Mouse (Mus musculus) midbrain, embryonic 15.5 days (tissue): ENCODE measurements around the gene Adamts20. TPM values are rescaled to one million over a fixed set of nuclear protein-coding genes. Genes with fewer than 3 reads are reported as not detected.
A peak's percentile ranks its signal among the peaks of the same experiment; 100 is the strongest.

Experiments
- ATAC-seq: fragments of 200-750 bp; cut with Nextera tagmentation; replicated peaks from 2 replicates; pipeline ENCODE4 v1.8.0; 2017; ENCODE audit warnings: moderate TSS enrichment
- H3K27ac ChIP-seq: fragments of 300-500 bp; sonication (generic); 2 replicates; pipeline ENCODE4 v1.5.1; 2015; ENCODE audit warnings: mild to moderate bottlenecking, inconsistent platforms
- H3K27me3 ChIP-seq: fragments of 300-500 bp; sonication (generic); replicated peaks from 2 replicates; pipeline ENCODE4 v1.6.1; 2015; ENCODE audit warnings: inconsistent platforms
- H3K36me3 ChIP-seq: fragments of 300-500 bp; sonication (generic); replicated peaks from 2 replicates; pipeline ENCODE4 v1.6.1; 2015; ENCODE audit warnings: inconsistent platforms
- H3K4me1 ChIP-seq: fragments of 300-500 bp; sonication (generic); 2 replicates; pipeline ENCODE4 v1.6.1; 2015; ENCODE audit warnings: inconsistent platforms
- H3K4me2 ChIP-seq: fragments of 300-500 bp; sonication (generic); 2 replicates; pipeline ENCODE4 v1.6.1; 2015; ENCODE audit warnings: inconsistent platforms, mild to moderate bottlenecking, moderate library complexity
- H3K4me3 ChIP-seq: fragments of 300-500 bp; sonication (generic); 2 replicates; pipeline ENCODE4 v1.5.1; 2015; ENCODE audit warnings: mild to moderate bottlenecking, inconsistent platforms
- H3K9ac ChIP-seq: fragments of 300-500 bp; sonication (generic); 2 replicates; pipeline ENCODE4 v1.6.1; 2015; ENCODE audit warnings: mild to moderate bottlenecking, inconsistent platforms
- H3K9me3 ChIP-seq: fragments of 300-500 bp; sonication (generic); 2 replicates; pipeline ENCODE4 v1.6.1; 2016; ENCODE audit warnings: inconsistent platforms
- WGBS: fragments of 180-500 bp; shearing (Covaris S2); methylation state at CpG from one replicate; pipeline ENCODE4 v1.1.7; 2015; ENCODE audit warnings: mixed read lengths; 5-methylcytosine and 5-hydroxymethylcytosine counted together
- polyA plus RNA-seq: library from polyadenylated mRNA; unstranded; fragments of >200 nt; fragmentation: Nextera tagmentation; extraction: Ambion mirVana; gene quantifications from 2 replicates; pipeline ENCODE4 v1.2.1, GENCODE M21; 2015

Gene Adamts20
- polyA plus RNA-seq, 1 experiment from 2014 or later = 2.5 TPM

DNA sequence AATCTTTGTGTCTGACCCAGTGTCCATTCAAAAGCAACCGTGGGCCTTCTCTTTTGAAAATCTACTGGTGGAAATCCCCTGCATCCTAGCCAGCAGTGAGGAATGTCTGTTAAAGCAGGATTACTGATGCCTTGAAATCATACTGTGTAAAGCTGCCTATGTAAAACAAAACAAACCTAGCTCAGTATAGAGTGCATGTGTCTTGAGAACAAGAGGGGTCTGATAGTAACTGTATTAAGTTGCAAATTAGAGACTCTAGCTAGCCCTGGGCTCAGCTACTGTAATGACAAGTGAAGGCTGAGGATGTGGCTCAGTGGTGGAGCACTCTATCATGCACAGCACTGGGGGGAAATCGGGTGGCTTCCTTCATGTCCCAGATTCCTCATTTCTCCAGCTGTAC lies 22.2 kb downstream of the Adamts20 start:
- peak; percentile 37; the same call in 1 of the 2 replicates for ATAC-seq
- Histone ChIP-seq H3K4me3 (no peak overlapping the region), H3K9ac (no peak overlapping the region), H3K9me3 (no peaks in the 10 kb centered on the region), H3K36me3 (no peaks in the 10 kb centered on the region), H3K4me1 (no peaks in the 10 kb centered on the region), H3K27ac (no peak overlapping the region), H3K27me3 (no peaks in the 10 kb centered on the region), H3K4me2 (no peak overlapping the region)
- WGBS = 9% methylated on average over 2 of the region's 2 CpGs

- ATAC-seq = no peak
- H3K36me3 ChIP-seq = no peaks in the 10 kb centered on the region
- H3K4me3 ChIP-seq = no peak overlapping the region
- no peaks in the 10 kb centered on the region for H3K4me1 ChIP-seq
- WGBS = 65% methylated on average over 5 of the region's 5 CpGs
- no peaks in the 10 kb centered on the region for H3K27me3 ChIP-seq
- H3K4me2 ChIP-seq = no peak overlapping the region
- H3K9ac ChIP-seq = no peak overlapping the region
- H3K27ac ChIP-seq = no peak overlapping the region
- no peaks in the 10 kb centered on the region for H3K9me3 ChIP-seq
These were observed 29.7 kb downstream of the Adamts20 start for GRCm38 (mm10) chr15:94435532-94435931.

DNA sequence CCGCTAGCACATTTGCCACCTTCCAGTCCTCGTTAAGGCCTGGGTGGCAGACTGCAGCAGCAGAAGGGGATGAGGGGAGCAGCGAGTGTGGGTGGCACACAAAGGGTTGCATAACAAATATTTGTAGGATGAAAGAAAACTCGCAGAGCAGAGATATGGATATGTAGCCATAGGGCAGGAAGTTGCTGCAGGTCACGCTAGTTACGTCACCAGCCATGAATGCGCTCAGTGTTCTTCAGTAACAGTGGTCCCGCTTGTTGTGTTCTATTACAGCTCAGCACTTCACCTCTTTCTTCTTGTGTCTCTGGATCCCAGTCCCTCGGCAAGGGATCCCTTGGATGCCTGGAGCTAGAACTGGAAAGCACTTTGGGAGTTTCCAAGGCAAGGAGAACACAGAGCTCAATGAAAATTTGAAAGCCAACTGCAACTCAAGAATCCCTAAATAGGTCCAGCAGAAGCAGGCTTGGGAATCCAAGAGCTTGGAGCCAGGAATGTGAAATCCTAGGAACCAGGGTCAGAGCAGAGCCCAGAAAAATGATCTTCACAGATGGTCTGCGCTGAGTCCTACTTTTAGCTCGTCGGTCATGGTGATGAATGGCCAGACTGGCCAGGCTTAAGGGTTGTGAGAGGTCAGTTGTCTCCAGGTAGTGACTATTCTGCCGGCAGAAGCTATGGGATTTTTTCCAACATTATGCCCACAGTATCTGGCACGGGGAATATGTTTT lies 34.4 kb downstream of the Adamts20 start:
- ATAC-seq = no peak
- no peaks in the 10 kb centered on the region for H3K4me1 ChIP-seq

DNA sequence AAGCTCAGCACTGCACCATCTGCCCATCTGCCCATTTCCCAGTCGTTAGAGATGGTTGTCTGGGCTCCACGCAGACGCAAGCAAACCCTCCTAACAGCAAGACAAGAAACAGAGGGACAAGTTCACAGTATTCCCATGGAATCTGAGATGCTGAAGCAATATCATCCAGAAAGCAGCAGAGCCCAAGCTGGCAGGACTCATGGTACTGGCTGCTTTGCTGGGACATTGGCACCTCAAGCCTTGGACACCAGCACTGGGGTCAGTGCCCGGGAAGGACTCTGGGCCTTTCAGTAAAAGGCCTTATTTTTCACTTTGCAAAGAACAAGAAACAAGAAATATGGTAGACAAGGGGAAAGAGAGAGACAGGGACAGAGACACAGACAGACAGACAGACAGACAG lies 36.5 kb downstream of the Adamts20 start:
- Histone ChIP-seq H3K27ac (no peak overlapping the region), H3K36me3 (no peaks in the 10 kb centered on the region), H3K9ac (no peak overlapping the region), H3K4me3 (no peak overlapping the region), H3K4me2 (no peak overlapping the region), H3K4me1 (no peaks in the 10 kb centered on the region), H3K9me3 (no peaks in the 10 kb centered on the region), H3K27me3 (no peaks in the 10 kb centered on the region)
- ATAC-seq = no peak
- 88% methylated on average over 4 of the region's 4 CpGs for WGBS

More for the DNA sequence above, 34.4 kb downstream of the Adamts20 start:
- Histone ChIP-seq H3K9ac (no peak overlapping the region), H3K9me3 (no peaks in the 10 kb centered on the region), H3K27ac (no peak overlapping the region), H3K4me3 (no peak overlapping the region), H3K27me3 (no peaks in the 10 kb centered on the region), H3K36me3 (no peaks in the 10 kb centered on the region), H3K4me2 (no peak overlapping the region)
- 87% methylated on average over 14 of the region's 14 CpGs for WGBS

GRCm38 (mm10) chr15:94427482-94428214 lies 37.6 kb downstream of the Adamts20 start:
- Histone ChIP-seq H3K9ac (no peak overlapping the region), H3K27ac (no peak overlapping the region), H3K4me3 (no peak overlapping the region), H3K27me3 (no peaks in the 10 kb centered on the region), H3K9me3 (no peaks in the 10 kb centered on the region), H3K4me2 (no peak overlapping the region), H3K36me3 (no peaks in the 10 kb centered on the region), H3K4me1 (no peaks in the 10 kb centered on the region)
- 95% methylated on average over 9 of the region's 9 CpGs for WGBS
- ATAC-seq = no peak

DNA sequence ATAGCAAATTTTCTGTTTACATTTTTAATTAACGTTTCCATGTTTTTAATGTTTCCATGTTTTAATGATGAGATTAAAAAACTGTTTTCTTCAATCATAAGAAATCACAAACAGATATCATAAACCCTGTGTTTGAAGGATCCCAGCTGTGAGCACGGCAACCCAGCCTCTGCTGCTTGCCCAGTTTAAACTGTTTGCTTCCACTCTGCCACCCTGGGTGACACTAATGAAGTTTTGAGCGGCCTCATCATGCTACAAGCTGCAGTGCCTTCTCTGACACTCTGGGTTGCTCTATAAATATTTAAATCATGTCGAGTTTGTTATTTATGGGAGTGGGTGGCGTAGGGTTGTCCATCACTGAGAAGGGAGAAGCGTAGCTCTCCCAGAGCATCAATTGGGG lies 44.7 kb downstream of the Adamts20 start:
- H3K4me1 ChIP-seq = peaks cover 7% of the 10 kb centered on the region
- H3K27ac ChIP-seq = peak overlapping the region; percentile 34; the same call in 1 of the 2 replicates
- H3K27me3 ChIP-seq = no peaks in the 10 kb centered on the region
- no peak overlapping the region for H3K4me3 ChIP-seq
- H3K9ac ChIP-seq = no peak overlapping the region
- H3K9me3 ChIP-seq = no peaks in the 10 kb centered on the region
- WGBS = 51% methylated on average over 6 of the region's 6 CpGs
- no peaks in the 10 kb centered on the region for H3K36me3 ChIP-seq
- no peak overlapping the region for H3K4me2 ChIP-seq
- ATAC-seq = no peak

GRCm38 (mm10) chr15:94419167-94419566 lies 46.1 kb downstream of the Adamts20 start:
- no peak for ATAC-seq
- Histone ChIP-seq H3K4me2 (no peak overlapping the region), H3K4me1 (peaks cover 7% of the 10 kb centered on the region), H3K4me3 (no peak overlapping the region), H3K36me3 (no peaks in the 10 kb centered on the region), H3K9me3 (no peaks in the 10 kb centered on the region), H3K27ac (no peak overlapping the region), H3K27me3 (no peaks in the 10 kb centered on the region), H3K9ac (no peak overlapping the region)
- WGBS = 91% methylated on average over 9 of the region's 9 CpGs

- Histone ChIP-seq H3K27ac (no peak overlapping the region), H3K36me3 (no peaks in the 10 kb centered on the region), H3K9ac (no peak overlapping the region), H3K4me1 (peaks cover 7% of the 10 kb centered on the region), H3K27me3 (no peaks in the 10 kb centered on the region), H3K4me2 (no peak overlapping the region), H3K9me3 (no peaks in the 10 kb centered on the region), H3K4me3 (no peak overlapping the region)
- ATAC-seq = no peak
- WGBS = 78% methylated on average over 5 of the region's 5 CpGs
These were observed 46.8 kb downstream of the Adamts20 start for GRCm38 (mm10) chr15:94418427-94418826.

DNA sequence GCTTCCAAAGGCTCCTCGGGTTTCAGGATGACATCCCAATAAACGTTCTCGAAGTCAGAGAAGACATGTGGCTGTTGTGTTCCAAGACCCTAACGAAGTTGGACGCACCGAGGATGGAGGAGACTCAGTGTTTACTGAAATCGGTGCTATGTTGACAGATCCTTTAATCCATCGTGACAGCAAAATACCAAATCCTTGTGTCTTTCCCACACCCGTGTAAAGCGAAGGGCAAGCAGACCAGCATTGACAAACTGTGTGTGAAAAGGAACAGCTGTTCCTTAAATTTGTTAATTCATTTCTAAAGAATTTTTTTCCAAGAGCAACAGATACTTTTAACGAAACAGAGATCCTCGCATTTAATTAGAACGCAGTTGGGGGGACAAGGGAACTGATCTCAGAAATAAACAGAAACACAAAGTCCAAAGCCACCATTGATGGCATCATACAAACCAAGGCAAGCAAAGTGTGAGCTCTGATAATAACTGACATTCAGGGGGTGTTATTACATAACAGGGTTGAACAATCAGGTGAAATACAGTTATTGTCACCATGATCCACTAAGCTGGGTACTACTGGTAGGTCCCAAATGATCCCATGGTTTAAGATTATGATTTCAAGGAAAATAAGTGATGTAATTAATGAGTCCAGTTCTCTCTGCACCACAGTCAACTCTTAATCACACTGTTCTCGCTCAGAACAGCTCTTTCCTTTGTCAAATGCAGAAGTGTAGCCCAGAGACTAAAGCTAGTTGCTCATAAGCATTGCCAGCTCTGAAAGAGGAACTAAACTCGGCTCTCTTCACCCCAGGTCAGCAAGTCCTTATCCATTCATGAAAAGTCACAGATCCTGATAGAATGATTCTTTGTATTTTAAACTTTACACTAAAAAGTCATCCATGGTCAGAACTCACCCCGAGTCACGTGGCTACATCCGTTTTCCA lies 47.7 kb downstream of the Adamts20 start:
- Histone ChIP-seq H3K36me3 (no peaks in the 10 kb centered on the region), H3K27me3 (no peaks in the 10 kb centered on the region), H3K9ac (no peak overlapping the region), H3K27ac (no peak overlapping the region), H3K9me3 (no peaks in the 10 kb centered on the region), H3K4me3 (no peak overlapping the region), H3K4me1 (peaks cover 7% of the 10 kb centered on the region), H3K4me2 (no peak overlapping the region)
- 74% methylated on average over 18 of the region's 18 CpGs for WGBS
- no peak for ATAC-seq

DNA sequence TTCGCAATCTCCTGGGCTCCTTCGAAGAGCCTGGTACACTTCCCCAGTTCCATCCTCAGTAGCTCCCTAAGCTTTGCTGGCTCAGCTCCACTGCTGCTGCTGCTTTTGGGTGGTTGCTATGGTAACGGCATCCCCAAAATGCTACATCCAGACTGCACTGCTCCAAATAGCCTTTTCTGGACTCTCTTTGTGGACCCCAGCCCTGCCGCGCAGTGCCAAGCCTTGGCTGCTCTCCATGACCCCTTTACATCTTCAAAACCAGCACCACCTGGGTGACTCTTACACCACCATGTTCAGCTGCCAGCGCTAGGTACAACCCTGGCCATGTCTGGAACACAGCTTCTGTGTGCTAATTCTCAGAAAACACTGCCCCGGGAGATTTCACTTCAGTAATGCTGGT lies 55.4 kb downstream of the Adamts20 start:
- H3K9me3 ChIP-seq = no peaks in the 10 kb centered on the region
- peaks cover 7% of the 10 kb centered on the region for H3K4me1 ChIP-seq
- no peaks in the 10 kb centered on the region for H3K36me3 ChIP-seq
- H3K27ac ChIP-seq = no peak overlapping the region
- no peak overlapping the region for H3K4me3 ChIP-seq
- H3K4me2 ChIP-seq = no peak overlapping the region
- H3K27me3 ChIP-seq = peaks cover 6% of the 10 kb centered on the region; the same call in 1 of the 2 replicates
- peak; percentile 58; the same call in 1 of the 2 replicates for ATAC-seq
- no peak overlapping the region for H3K9ac ChIP-seq
- WGBS = 48% methylated on average over 7 of the region's 7 CpGs

DNA sequence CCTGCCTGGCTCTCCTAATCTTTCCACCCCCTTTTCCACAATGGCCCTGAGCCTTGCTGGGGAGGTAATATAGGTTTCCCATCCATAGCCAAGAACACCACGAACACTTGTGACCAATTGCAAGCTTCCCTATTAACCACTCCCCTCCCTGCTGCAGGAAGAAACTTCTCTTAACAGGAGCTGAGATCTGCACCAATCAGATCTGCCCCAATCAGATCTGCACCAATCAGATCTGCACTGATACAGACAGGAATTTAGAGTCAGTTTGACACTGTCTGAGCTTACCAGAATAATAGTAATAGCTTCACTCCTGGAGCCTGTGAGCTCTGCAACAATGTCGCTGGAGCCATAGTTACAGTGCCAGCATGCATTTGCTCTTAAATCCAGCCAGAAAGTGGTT lies 58.9 kb downstream of the Adamts20 start:
- Histone ChIP-seq H3K27me3 (peaks cover 14% of the 10 kb centered on the region; the same call in 1 of the 2 replicates), H3K27ac (no peak overlapping the region), H3K9ac (no peak overlapping the region), H3K4me3 (no peak overlapping the region), H3K4me2 (no peak overlapping the region), H3K4me1 (peaks cover 20% of the 10 kb centered on the region), H3K9me3 (no peaks in the 10 kb centered on the region), H3K36me3 (no peaks in the 10 kb centered on the region)
- no peak for ATAC-seq
- 20% methylated on average over 2 of the region's 2 CpGs for WGBS

GRCm38 (mm10) chr15:94404071-94404545 lies 61.1 kb downstream of the Adamts20 start:
- Histone ChIP-seq H3K27ac (peak overlapping the region; percentile 67), H3K9ac (peak overlapping the region; percentile 65), H3K9me3 (no peaks in the 10 kb centered on the region), H3K4me1 (peaks cover 13% of the 10 kb centered on the region), H3K4me3 (peak overlapping the region; percentile 86), H3K27me3 (peaks cover 14% of the 10 kb centered on the region; the same call in 1 of the 2 replicates), H3K4me2 (peak overlapping the region; percentile 99), H3K36me3 (no peaks in the 10 kb centered on the region)
- ATAC-seq = peak; percentile 96
- under 1% methylated on average over 57 of the region's 65 CpGs for WGBS
